Mouse (Mus musculus) retina, adult 2 months (tissue): ENCODE measurements at regions not wholly inside any gene's neighbourhood (a gene's known extent, or its start where the extent isn't known, plus 50 kb on each side); places are given as distances from the start of the nearest gene placed in this dataset.

Source experiments
- DNase-seq: peaks from one replicate; pipeline ENCODE4 v3.0.0-alpha.2; 2012; ENCODE audit warnings: low read depth, low spot score

GRCm38 (mm10) chr4:55941423-55941822 is 409.2 kb upstream of the Klf4 start:
- DNase-seq, result no peak

- no peak for DNase-seq
Observed at GRCm38 (mm10) chr4:55938383-55938782, 406.1 kb upstream of the Klf4 start.

- no peak for DNase-seq
Observed at GRCm38 (mm10) chr4:55937833-55938232, 405.6 kb upstream of the Klf4 start.

GRCm38 (mm10) chr4:55929141-55929782 is 397.0 kb upstream of the Klf4 start:
- no peak for DNase-seq

DNA sequence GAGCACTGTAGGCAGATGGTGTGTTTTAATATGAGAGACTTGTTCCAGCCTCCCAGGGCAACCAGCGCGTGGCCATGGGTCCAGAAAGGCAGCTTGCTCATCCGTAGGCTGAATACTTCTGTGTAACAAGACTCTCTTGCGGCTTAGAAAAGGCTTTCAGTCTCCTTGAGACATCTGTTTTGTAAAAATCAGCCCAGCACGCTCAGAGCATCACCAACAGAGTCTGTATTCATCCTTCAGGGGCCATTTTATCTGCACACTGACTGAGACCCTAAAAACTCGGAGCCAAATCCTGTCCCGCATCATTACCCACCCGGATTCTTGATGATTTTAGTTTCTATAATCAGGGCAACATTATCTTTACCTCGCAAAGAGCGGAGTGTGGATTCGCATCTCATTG is 396.4 kb upstream of the Klf4 start:
- no peak for DNase-seq

DNA sequence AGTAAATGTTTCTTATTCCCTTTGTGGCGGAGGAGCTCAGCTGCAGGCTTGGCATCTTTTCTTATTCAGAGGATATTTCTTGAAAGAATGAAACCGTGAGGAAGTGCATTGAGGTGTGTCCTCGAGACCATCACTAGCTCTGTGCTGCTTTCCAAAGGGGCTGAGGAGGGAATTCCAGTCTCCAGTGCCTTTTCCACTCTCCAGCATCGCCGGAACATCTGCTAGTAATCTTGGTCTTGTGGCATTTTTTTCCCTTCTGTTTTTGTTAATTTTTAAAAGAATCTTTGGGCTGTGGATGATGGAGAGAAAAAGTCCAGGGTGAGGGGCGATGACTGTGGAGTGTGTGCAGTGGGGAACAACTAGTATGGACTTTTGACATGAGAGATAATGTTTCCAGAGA is 395.9 kb upstream of the Klf4 start:
- DNase-seq, result no peak

DNA sequence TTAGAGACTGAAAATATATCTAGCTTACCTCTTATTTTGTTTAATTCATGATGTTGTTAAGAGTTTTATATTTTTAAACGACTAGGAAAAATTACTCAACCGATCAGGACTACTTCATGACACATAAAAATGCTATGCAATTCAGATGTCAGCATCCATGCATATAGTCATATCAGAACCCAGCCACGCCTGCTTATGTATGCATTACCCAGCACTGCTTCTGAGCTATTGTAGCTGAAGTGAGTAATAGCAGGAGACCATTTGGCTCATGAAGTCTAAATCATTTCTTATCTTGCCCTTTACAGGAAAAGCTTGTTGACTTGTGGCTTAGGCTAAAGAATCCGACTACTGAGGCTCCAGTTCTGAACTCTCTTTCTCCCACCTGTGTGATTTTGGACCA is 395.1 kb upstream of the Klf4 start:
- DNase-seq, result no peak

- no peak for DNase-seq
Observed at GRCm38 (mm10) chr4:55924974-55925373, 392.7 kb upstream of the Klf4 start.

- DNase-seq, result no peak
Observed at GRCm38 (mm10) chr4:55921217-55921616, 389.0 kb upstream of the Klf4 start.

DNA sequence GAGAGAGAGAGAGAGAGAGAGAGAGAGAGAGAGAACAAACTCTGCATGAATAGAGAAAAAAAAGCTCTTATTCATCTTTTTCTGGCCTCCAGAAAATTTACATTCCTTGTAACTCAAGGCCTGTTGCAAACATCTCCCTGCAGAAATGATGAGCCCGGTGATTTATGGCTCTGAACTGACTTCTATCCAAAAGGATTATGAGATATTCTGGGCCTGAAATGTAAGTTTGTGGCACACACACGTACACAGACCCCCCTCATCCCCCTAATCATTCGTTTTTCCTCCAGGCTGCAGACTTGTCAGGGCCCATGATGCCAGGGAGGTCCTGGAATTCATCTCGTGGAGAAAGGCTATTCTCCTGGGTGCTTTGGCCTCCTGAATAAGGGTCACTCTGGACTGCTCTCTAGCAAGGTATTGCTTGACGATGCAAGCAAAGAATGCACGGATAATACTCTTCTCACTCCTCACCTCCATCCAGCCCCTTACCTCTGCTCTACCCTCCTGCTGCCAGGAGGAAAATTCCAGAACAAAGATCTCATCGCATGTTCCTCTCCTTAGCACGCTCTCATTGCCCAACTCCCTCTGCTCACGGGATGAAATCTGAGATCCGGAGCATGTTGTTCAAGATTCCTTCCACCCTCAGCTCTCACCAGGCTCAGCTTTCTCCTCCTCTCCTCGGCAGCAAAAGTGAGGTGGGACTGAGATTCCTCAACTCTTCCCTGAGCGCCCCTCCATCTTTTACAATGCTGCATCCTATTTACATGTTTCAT is 362.0 kb upstream of the Klf4 start:
- no peak for DNase-seq

DNA sequence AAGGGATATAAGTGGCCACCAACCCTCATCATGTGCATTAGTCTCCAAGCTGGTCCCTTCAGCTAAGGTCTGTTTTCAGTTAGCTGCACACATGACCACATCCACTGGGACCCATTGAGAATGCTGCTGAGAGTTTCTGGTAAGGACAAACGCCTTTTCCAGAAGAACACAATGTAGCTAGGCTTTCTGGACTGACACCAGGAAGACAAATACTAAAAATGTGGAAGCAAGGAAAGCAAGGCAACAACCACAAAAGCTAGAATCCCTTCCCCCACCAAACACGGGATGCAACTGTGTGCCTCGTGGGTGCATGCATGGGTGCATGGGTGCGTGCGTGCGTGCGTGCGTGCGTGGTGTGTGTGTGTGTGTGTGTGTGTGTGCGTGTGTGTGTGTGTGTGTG is 359.4 kb upstream of the Klf4 start:
- no peak for DNase-seq

DNA sequence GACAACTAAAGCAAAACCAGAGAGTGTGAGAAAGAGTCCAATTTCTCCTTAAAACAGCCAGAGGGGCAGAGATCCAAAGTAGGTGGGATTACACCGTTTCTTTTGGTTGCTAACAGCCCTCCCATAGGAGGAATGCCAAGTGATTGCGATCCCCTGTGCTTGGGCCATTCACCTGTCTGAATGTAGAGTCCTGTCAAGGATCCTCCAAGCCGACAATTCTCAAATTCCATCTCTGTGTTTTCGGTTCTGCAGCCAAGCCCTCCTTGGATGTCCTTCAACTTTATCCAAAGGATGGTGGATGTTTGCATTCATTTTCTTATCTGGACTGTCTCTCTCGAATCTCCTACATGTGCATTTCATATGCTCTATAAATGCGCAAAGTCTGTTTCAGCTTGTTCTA is 355.3 kb upstream of the Klf4 start:
- no peak for DNase-seq

DNA sequence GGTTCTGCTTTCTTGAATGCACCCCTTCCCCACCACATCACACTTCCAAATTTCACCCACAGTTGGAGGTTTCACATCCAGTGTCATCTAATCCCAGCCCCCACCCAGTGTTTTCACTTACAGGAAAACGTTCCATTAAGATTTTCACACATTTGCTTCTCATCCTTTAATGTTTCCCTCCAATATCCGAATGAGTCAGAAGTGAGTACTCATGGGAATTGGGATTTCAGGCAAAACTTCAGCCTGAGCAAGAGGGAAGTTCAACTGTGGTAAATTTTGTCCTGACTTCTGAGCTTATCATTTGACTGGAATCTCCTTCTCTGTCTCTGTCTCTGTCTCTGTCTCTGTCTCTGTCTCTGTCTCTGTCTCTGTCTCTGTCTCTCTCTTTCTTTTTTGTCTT is 350.3 kb upstream of the Klf4 start:
- no peak for DNase-seq

DNA sequence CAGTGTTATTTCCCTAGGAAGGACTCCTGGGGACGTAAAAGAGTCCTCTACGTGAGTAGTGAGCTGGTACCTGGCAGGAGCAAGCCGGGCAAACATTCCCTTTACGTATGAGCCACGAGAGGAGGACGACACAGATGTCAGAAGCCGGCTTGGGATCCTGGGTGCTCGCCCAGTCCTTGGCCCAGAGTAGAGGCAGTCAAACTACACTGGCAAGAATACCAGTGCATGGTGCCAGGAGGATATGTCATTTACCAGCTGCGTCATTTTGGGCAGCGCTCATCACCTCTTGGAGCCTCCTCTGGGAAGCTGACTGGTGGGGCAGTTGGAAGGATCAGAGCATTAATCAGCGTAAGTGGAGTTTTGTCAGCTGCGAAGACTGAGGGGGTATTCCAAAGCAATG is 343.0 kb upstream of the Klf4 start:
- DNase-seq, result no peak

- no peak for DNase-seq
Observed at GRCm38 (mm10) chr4:55874875-55875274, 342.6 kb upstream of the Klf4 start.

DNA sequence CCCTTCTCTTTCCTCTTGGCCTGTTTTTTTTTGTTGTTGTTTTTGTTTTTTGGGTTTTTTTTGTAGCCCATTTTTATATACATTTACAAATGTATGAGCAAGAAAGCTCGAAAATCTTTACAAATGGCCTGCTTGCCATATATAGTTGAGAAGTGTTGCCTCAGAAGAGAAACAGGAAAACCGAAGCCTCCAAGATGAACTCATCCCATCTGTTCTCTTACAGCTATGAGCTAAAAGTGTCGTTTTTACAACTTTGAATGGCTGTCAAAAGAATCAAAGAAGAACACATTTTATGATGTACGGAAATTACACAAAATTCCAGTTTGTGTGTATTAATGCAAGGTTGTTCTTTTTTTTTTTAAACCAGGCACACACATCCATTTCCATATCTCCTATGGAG is 342.0 kb upstream of the Klf4 start:
- no peak for DNase-seq

GRCm38 (mm10) chr4:55860055-55860454 is 327.8 kb upstream of the Klf4 start:
- DNase-seq, result no peak

- no peak for DNase-seq
Observed at GRCm38 (mm10) chr4:55859211-55859761, 327.0 kb upstream of the Klf4 start.

- no peak for DNase-seq
Observed at GRCm38 (mm10) chr4:55851430-55851829, 319.2 kb upstream of the Klf4 start.

DNA sequence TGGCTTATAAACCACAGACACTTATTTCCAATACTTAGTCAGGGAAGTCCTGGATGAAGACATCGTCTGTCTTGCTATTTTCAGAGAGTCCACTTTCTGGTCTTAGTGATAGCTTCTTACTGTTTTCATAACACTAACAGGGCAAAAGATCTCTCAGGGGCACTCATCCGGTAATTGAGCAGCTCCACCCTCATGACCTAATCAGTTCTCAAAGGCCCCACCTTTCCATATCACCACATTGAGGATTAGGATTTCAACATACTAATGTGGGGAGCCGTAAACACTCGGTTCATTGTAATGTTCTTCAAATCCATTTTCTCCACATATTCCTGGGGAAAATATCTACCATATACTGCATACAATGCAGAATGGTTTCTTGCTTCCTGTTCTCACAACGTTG is 318.8 kb upstream of the Klf4 start:
- no peak for DNase-seq

DNA sequence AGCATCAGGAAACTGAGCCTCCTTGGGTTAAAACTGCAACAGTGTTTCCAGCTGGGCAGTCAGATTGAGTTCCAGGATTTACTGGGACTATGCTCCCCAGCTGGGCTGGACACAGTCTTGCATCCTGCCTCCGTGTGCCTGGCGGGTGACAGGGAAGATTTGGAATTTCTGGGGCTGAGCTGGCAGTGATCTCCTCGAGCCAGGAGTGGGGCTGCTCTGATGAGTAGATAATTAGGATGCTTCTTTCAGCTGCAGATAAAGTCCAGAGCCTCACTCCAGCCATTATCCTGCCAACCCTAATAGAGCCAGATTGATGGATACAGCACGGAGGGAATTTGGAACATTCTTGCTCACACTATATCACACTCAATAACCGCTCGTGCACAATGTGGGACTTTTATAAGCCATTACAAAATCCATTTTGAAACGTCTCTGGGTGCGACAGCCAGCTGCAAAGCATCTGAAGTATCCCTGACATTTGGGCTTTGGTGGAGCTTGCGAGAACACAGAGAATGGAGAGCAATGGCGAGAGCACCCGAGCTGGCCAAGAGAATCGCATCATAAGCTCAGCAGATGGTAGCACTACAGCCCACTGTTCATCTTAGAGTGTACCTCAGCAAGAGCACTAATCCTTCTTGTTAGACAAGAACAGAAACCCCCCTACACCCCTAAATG is 311.6 kb upstream of the Klf4 start:
- no peak for DNase-seq

- no peak for DNase-seq
Observed at GRCm38 (mm10) chr4:55838568-55838967, 306.3 kb upstream of the Klf4 start.
